Mouse (Mus musculus) left cerebral cortex, postnatal 14 days (tissue): ENCODE measurements around the gene Baz2a. TPM values are rescaled to one million over a fixed set of nuclear protein-coding genes. Genes with fewer than 3 reads are reported as not detected.
"Not testable (repeated sequence)": the region's sequence is repeated elsewhere in the genome, so short reads cannot be mapped to it uniquely, and the experiment has no call there.

Experiments
- DNase-seq, 2 experiments: peaks; one replicate each; pipeline ENCODE4 v3.0.0; 2021 to 2022; ENCODE audit warnings: low spot score in 2 of 2, mixed read lengths in 1 of 2
- intact Hi-C: fragments of 180-260 bp; cut with DNase I; formaldehyde crosslinking; loops from one replicate; pipeline ENCODE4 v1.15.1; 2025
- total RNA-seq, 2 experiments: library from RNA; stranded (reverse); gene quantifications; 2 replicates each; pipeline ENCODE4 v1.2.3; 2021

Gene Baz2a
- total RNA-seq, 2 experiments from 2014 or later = 30.6 to 32.4 TPM

GRCm38 (mm10) chr10:128078269-128078668 is 13.1 kb upstream of the Baz2a start:
- DNase-seq, intact Hi-C loops: not testable (repeated sequence)

GRCm38 (mm10) chr10:128080496-128080895 is 10.9 kb upstream of the Baz2a start:
- no peak for DNase-seq
- intact Hi-C loops = no loop called here

- intact Hi-C loops = no loop called here
These were observed 9.4 kb upstream of the Baz2a start for GRCm38 (mm10) chr10:128081807-128082476.

GRCm38 (mm10) chr10:128082477-128082808 is 8.9 kb upstream of the Baz2a start:
- no peak for DNase-seq
- intact Hi-C loops = no loop called here

More at GRCm38 (mm10) chr10:128081807-128082476, 9.4 kb upstream of the Baz2a start:
- no peak for DNase-seq

GRCm38 (mm10) chr10:128082880-128083421 is 8.4 kb upstream of the Baz2a start, which contains the start of gene Atp5b:
Gene Atp5b (plus strand): TSS chr10:128083273.
- intact Hi-C loops = no loop called here

GRCm38 (mm10) chr10:128083688-128084087 is 7.7 kb upstream of the Baz2a start:
- peak in 1 of 2 experiments; percentile 23 for DNase-seq
- intact Hi-C loops = no loop called here

More at GRCm38 (mm10) chr10:128082880-128083421, 8.4 kb upstream of the Baz2a start, which contains the start of gene Atp5b:
- DNase-seq = peak; percentile 99 to 100

GRCm38 (mm10) chr10:128084160-128084559 is 7.2 kb upstream of the Baz2a start:
- intact Hi-C loops = no loop called here
- no peak for DNase-seq

GRCm38 (mm10) chr10:128086391-128086790 is 5.0 kb upstream of the Baz2a start:
- peak in 1 of 2 experiments; percentile 45 for DNase-seq

GRCm38 (mm10) chr10:128087216-128087615 is 4.2 kb upstream of the Baz2a start:
- DNase-seq, intact Hi-C loops: not testable (repeated sequence)

More at GRCm38 (mm10) chr10:128086391-128086790, 5.0 kb upstream of the Baz2a start:
- intact Hi-C loops = no loop called here

GRCm38 (mm10) chr10:128088181-128088580 is 3.2 kb upstream of the Baz2a start:
- intact Hi-C loops = no loop called here
- no peak for DNase-seq

- intact Hi-C loops = loop anchor here (2.0 kb wide), 1 partner anchor 97 kb away; no protein-coding TSS in a partner anchor
- no peak for DNase-seq
These were observed 1.5 kb upstream of the Baz2a start for GRCm38 (mm10) chr10:128089842-128090241.

GRCm38 (mm10) chr10:128090651-128091563 is 470 bp upstream of the Baz2a start:
- intact Hi-C loops = loop anchor here (2.0 kb wide), 1 partner anchor 96 kb away; no protein-coding TSS in a partner anchor
- DNase-seq = peak; percentile 89 to 95

- intact Hi-C loops = no loop called here
- DNase-seq = peak; percentile 75 to 77
These were observed 1.4 kb downstream of the Baz2a start for GRCm38 (mm10) chr10:128092506-128093495.

- no peak for DNase-seq
- intact Hi-C loops = no loop called here
These were observed 2.3 kb downstream of the Baz2a start for GRCm38 (mm10) chr10:128093496-128094294.

GRCm38 (mm10) chr10:128094340-128094968 is 3.1 kb downstream of the Baz2a start:
- intact Hi-C loops = no loop called here
- DNase-seq = peak; percentile 45 to 67

GRCm38 (mm10) chr10:128095003-128095636 is 3.7 kb downstream of the Baz2a start:
- DNase-seq = no peak
- intact Hi-C loops = loop anchor here (5.0 kb wide), 2 partner anchors 37 to 82 kb away; no protein-coding TSS in a partner anchor

GRCm38 (mm10) chr10:128096313-128096692 is 4.9 kb downstream of the Baz2a start:
- intact Hi-C loops = loop anchor here (5.0 kb wide), 2 partner anchors 36 to 81 kb away; no protein-coding TSS in a partner anchor

More at GRCm38 (mm10) chr10:128096313-128096692, 4.9 kb downstream of the Baz2a start:
- DNase-seq = no peak
